Mouse (Mus musculus) embryo, embryonic 11.5 days (tissue): ENCODE measurements around the gene Nrxn2.

Source experiments
- DNase-seq: peaks from one replicate; pipeline ENCODE4 v3.0.0-alpha.2; 2012; ENCODE audit warnings: low read depth, low spot score

Gene Nrxn2

GRCm38 (mm10) chr19:6449841-6450240, 31.3 kb downstream of the Nrxn2 start:
- DNase-seq: no peak

- DNase-seq: peak; percentile 65
These were observed 33.5 kb downstream of the Nrxn2 start for GRCm38 (mm10) chr19:6452030-6452494.

GRCm38 (mm10) chr19:6452672-6453310, 34.3 kb downstream of the Nrxn2 start:
- no peak for DNase-seq

GRCm38 (mm10) chr19:6453349-6453748, 34.8 kb downstream of the Nrxn2 start:
- no peak for DNase-seq

GRCm38 (mm10) chr19:6454041-6454720, 35.6 kb downstream of the Nrxn2 start:
- DNase-seq: no peak

GRCm38 (mm10) chr19:6459504-6459903, 41.0 kb downstream of the Nrxn2 start:
- DNase-seq: no peak

GRCm38 (mm10) chr19:6462841-6463240, 44.3 kb downstream of the Nrxn2 start:
- no peak for DNase-seq

- DNase-seq: no peak
These were observed 46.0 kb downstream of the Nrxn2 start for GRCm38 (mm10) chr19:6464306-6465071.

GRCm38 (mm10) chr19:6465090-6465489, 46.6 kb downstream of the Nrxn2 start:
- DNase-seq: no peak

GRCm38 (mm10) chr19:6466945-6467344, 48.4 kb downstream of the Nrxn2 start:
- DNase-seq: no peak

- no peak for DNase-seq
These were observed 48.9 kb downstream of the Nrxn2 start for GRCm38 (mm10) chr19:6467374-6467979.

GRCm38 (mm10) chr19:6471630-6472029, 53.1 kb downstream of the Nrxn2 start:
- no peak for DNase-seq

GRCm38 (mm10) chr19:6472821-6473220, 54.3 kb downstream of the Nrxn2 start:
- DNase-seq: no peak

- DNase-seq: no peak
These were observed 56.2 kb downstream of the Nrxn2 start for GRCm38 (mm10) chr19:6474706-6475105.

- no peak for DNase-seq
These were observed 56.6 kb downstream of the Nrxn2 start for GRCm38 (mm10) chr19:6475129-6475528.

GRCm38 (mm10) chr19:6477007-6477406, 58.5 kb downstream of the Nrxn2 start:
- DNase-seq: no peak

GRCm38 (mm10) chr19:6478566-6478965, 60.0 kb downstream of the Nrxn2 start:
- DNase-seq: no peak

GRCm38 (mm10) chr19:6482886-6483285, 64.4 kb downstream of the Nrxn2 start:
- no peak for DNase-seq

GRCm38 (mm10) chr19:6485059-6485630, 66.6 kb downstream of the Nrxn2 start:
- no peak for DNase-seq

- peak; percentile 85 for DNase-seq
These were observed 70.5 kb downstream of the Nrxn2 start for GRCm38 (mm10) chr19:6489030-6489429.

- DNase-seq: no peak
These were observed 73.0 kb downstream of the Nrxn2 start for GRCm38 (mm10) chr19:6491538-6491937.

GRCm38 (mm10) chr19:6492124-6492523, 73.6 kb downstream of the Nrxn2 start:
- DNase-seq: peak; percentile 58
